Mouse (Mus musculus): ENCODE measurements around the gene Ephb2.

DNA sequence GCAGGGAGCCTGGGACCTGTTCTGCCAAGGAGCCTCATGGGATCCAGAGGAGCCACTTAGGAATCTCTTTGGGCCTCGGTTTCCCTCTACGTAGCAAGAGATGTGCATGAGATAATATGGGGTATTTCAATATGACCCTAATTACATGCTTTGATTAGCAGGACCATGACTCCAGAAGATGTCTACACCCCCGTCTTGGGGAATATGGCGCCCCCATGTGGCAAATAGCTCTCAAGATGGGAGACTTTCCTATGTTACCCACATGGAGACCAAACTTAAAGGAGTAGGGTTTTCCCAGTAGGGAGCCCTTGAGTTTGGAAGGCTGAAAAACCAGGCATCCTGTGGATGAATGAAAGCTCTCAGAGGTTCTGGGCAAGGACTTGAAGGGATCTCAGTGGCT lies 147.7 kb downstream of the Ephb2 start:
- TF ChIP-seq CTCF (IDR thresholded peaks at IDR 0.05; ENCODE audit: control insufficient read depth, insufficient read depth, insufficient replicate concordance, low read depth, low read length) (no peak), POLR2A (IDR thresholded peaks at IDR 0.05; ENCODE audit: control insufficient read depth, low read depth, low read length) (no peak)

Data from testis, adult 2 months (tissue).